Mouse (Mus musculus) right cerebral cortex, adult 2 months (tissue): ENCODE measurements around the gene Unkl.
"Not testable (repeated sequence)": the region's sequence is repeated elsewhere in the genome, so short reads cannot be mapped to it uniquely, and the experiment has no call there.

ENCODE experiments used
- DNase-seq, 2 experiments: peaks; one replicate each; pipeline ENCODE4 v3.0.0; 2021 to 2022; ENCODE audit warnings: low spot score in 2 of 2

Unkl gene

GRCm38 (mm10) chr17:25219492-25220295 is 31.5 kb downstream of the Unkl start:
- no peak for DNase-seq

- no peak for DNase-seq
Observed at GRCm38 (mm10) chr17:25220746-25221145, 32.5 kb downstream of the Unkl start.

- peak; percentile 56 to 64 for DNase-seq
Observed at GRCm38 (mm10) chr17:25221821-25222503, 33.8 kb downstream of the Unkl start.

GRCm38 (mm10) chr17:25222504-25222940 is 34.3 kb downstream of the Unkl start:
- peak; percentile 46 to 55 for DNase-seq

- no peak for DNase-seq
Observed at GRCm38 (mm10) chr17:25222951-25223601, 34.9 kb downstream of the Unkl start.

- no peak for DNase-seq
Observed at GRCm38 (mm10) chr17:25224586-25225222, 36.5 kb downstream of the Unkl start.

GRCm38 (mm10) chr17:25225659-25226058 is 37.5 kb downstream of the Unkl start:
- DNase-seq, result no peak

GRCm38 (mm10) chr17:25227991-25228390 is 39.8 kb downstream of the Unkl start:
- no peak for DNase-seq

- not testable (repeated sequence) for DNase-seq
Observed at GRCm38 (mm10) chr17:25230014-25230655, 41.9 kb downstream of the Unkl start.

- DNase-seq, result no peak
Observed at GRCm38 (mm10) chr17:25230700-25231099, 42.5 kb downstream of the Unkl start.

GRCm38 (mm10) chr17:25231621-25232020 is 43.4 kb downstream of the Unkl start:
- DNase-seq, result not testable (repeated sequence)

GRCm38 (mm10) chr17:25235635-25236034 is 47.4 kb downstream of the Unkl start:
- no peak for DNase-seq

- peak; percentile 84 to 89 for DNase-seq
Observed at GRCm38 (mm10) chr17:25239695-25240636, 51.8 kb downstream of the Unkl start, which contains the start of the genes Gnptg and Tsr3. Gnptg (minus strand) TSS chr17:25240124. Tsr3 (plus strand) TSS chr17:25240170.

GRCm38 (mm10) chr17:25243131-25243780 is 55.1 kb downstream of the Unkl start:
- no peak for DNase-seq

GRCm38 (mm10) chr17:25244239-25244638 is 56.0 kb downstream of the Unkl start:
- DNase-seq, result no peak

- DNase-seq, result no peak
Observed at GRCm38 (mm10) chr17:25248033-25248750, 60.0 kb downstream of the Unkl start.

- no peak for DNase-seq
Observed at GRCm38 (mm10) chr17:25250181-25250835, 62.1 kb downstream of the Unkl start.

- no peak for DNase-seq
Observed at GRCm38 (mm10) chr17:25252643-25253042, 64.4 kb downstream of the Unkl start.
